Mouse (Mus musculus) left cerebral cortex, adult 18-20 months (tissue): ENCODE results near the gene Ehd1. TPM values are rescaled to one million over a fixed set of nuclear protein-coding genes. Genes with fewer than 3 reads are reported as not detected.
"Not testable (repeated sequence)": the region's sequence is repeated elsewhere in the genome, so short reads cannot be mapped to it uniquely, and the experiment has no call there.

ENCODE experiments used
- DNase-seq, 2 experiments: peaks; one replicate each; pipeline ENCODE4 v3.0.0; 2021 to 2022; ENCODE audit warnings: low spot score in 2 of 2, mixed read lengths in 1 of 2
- total RNA-seq, 2 experiments: library from RNA; stranded (reverse); gene quantifications; 2 replicates each; pipeline ENCODE4 v1.2.3; 2021

Ehd1 gene
- total RNA-seq, 2 experiments from 2014 or later = 36.8 to 39.0 TPM

GRCm38 (mm10) chr19:6297641-6298040 is 21.1 kb downstream of the Ehd1 start:
- DNase-seq = no peak

- DNase-seq = no peak
These were observed 22.5 kb downstream of the Ehd1 start for GRCm38 (mm10) chr19:6299003-6299402.

- no peak for DNase-seq
These were observed 23.1 kb downstream of the Ehd1 start for GRCm38 (mm10) chr19:6299450-6300267.

- DNase-seq = no peak
These were observed 23.9 kb downstream of the Ehd1 start for GRCm38 (mm10) chr19:6300402-6300841.

GRCm38 (mm10) chr19:6302114-6302513 is 25.6 kb downstream of the Ehd1 start:
- no peak for DNase-seq

GRCm38 (mm10) chr19:6302522-6302921 is 26.0 kb downstream of the Ehd1 start:
- DNase-seq = peak; percentile 34 to 44

GRCm38 (mm10) chr19:6303831-6304230 is 27.3 kb downstream of the Ehd1 start:
- no peak for DNase-seq

- DNase-seq = peak; percentile 83 to 85
These were observed 28.4 kb downstream of the Ehd1 start for GRCm38 (mm10) chr19:6304787-6305516.

GRCm38 (mm10) chr19:6305517-6306115 is 29.1 kb downstream of the Ehd1 start:
- DNase-seq = no peak

GRCm38 (mm10) chr19:6306137-6306551 is 29.6 kb downstream of the Ehd1 start, which contains the start of gene Cdc42bpg:
Gene Cdc42bpg (plus strand): TSS chr19:6306456.
- no peak for DNase-seq

GRCm38 (mm10) chr19:6306586-6306985 is 30.1 kb downstream of the Ehd1 start:
- DNase-seq = peak in 1 of 2 experiments; percentile 48

GRCm38 (mm10) chr19:6307733-6308531 is 31.4 kb downstream of the Ehd1 start:
- DNase-seq = no peak

GRCm38 (mm10) chr19:6310181-6310580 is 33.7 kb downstream of the Ehd1 start:
- no peak for DNase-seq

- DNase-seq = not testable (repeated sequence)
These were observed 35.3 kb downstream of the Ehd1 start for GRCm38 (mm10) chr19:6311783-6312182.

- no peak for DNase-seq
These were observed 37.3 kb downstream of the Ehd1 start for GRCm38 (mm10) chr19:6313796-6314195.

- no peak for DNase-seq
These were observed 38.0 kb downstream of the Ehd1 start for GRCm38 (mm10) chr19:6314513-6314912.

- no peak for DNase-seq
These were observed 39.0 kb downstream of the Ehd1 start for GRCm38 (mm10) chr19:6315573-6315972.

- DNase-seq = no peak
These were observed 41.6 kb downstream of the Ehd1 start for GRCm38 (mm10) chr19:6318145-6318544.

GRCm38 (mm10) chr19:6321358-6321757 is 44.8 kb downstream of the Ehd1 start:
- no peak for DNase-seq

GRCm38 (mm10) chr19:6321786-6322621 is 45.5 kb downstream of the Ehd1 start:
- DNase-seq = no peak
